Mouse (Mus musculus): Measurements from ENCODE around the gene Copz2. TPM values are rescaled to one million over a fixed set of nuclear protein-coding genes. Genes with fewer than 3 reads are reported as not detected.

Copz2 gene
- total RNA-seq, 2 experiments from 2014 or later, result 0.92 to 2.0 TPM

GRCm38 (mm10) chr11:96899449-96900306 is 50.0 kb downstream of the Copz2 start:
- no peak for ATAC-seq (ENCODE audit: poor library complexity, severe bottlenecking)

GRCm38 (mm10) chr11:96901332-96901731 is 51.7 kb downstream of the Copz2 start:
- ATAC-seq (ENCODE audit: poor library complexity, severe bottlenecking), result no peak

- ATAC-seq (ENCODE audit: poor library complexity, severe bottlenecking), result no peak
Observed at GRCm38 (mm10) chr11:96902639-96903635, 53.3 kb downstream of the Copz2 start.

- no peak for ATAC-seq (ENCODE audit: poor library complexity, severe bottlenecking)
Observed at GRCm38 (mm10) chr11:96906431-96907161, 56.9 kb downstream of the Copz2 start.

GRCm38 (mm10) chr11:96908594-96908993 is 58.9 kb downstream of the Copz2 start:
- no peak for ATAC-seq (ENCODE audit: poor library complexity, severe bottlenecking)

GRCm38 (mm10) chr11:96910003-96910402 is 60.3 kb downstream of the Copz2 start:
- peak; percentile 92 for ATAC-seq (ENCODE audit: poor library complexity, severe bottlenecking)

Other genes starting within 250 kb of the Copz2 start
- gene Snx11, start 72.3 kb upstream of the Copz2 start, total RNA-seq (2015), result 8.3 and 10.3 TPM in 2 replicates
- 25.5 and 27.4 TPM in 2 replicates for gene Snx11, start 72.3 kb upstream of the Copz2 start, total RNA-seq (2017)
- gene Cbx1, start 60.7 kb upstream of the Copz2 start, total RNA-seq (2015), result 37.7 and 39.2 TPM in 2 replicates
- 60.2 and 60.5 TPM in 2 replicates for gene Cbx1, start 60.7 kb upstream of the Copz2 start, total RNA-seq (2017)
- gene Nfe2l1, start 19.9 kb upstream of the Copz2 start, total RNA-seq (2015), result 30.0 and 32.6 TPM in 2 replicates
- 30.2 and 31.1 TPM in 2 replicates for gene Nfe2l1, start 19.9 kb upstream of the Copz2 start, total RNA-seq (2017)
- gene Cdk5rap3, start 66.6 kb downstream of the Copz2 start, total RNA-seq (2015), result 17.5 and 21.1 TPM in 2 replicates
- 23.9 and 37.3 TPM in 2 replicates for gene Cdk5rap3, start 66.6 kb downstream of the Copz2 start, total RNA-seq (2017)
- 0.07 TPM in 1 of 2 replicates, not detected in the other for gene Prr15l, start 78.2 kb downstream of the Copz2 start, total RNA-seq (2015)
- gene Prr15l, start 78.2 kb downstream of the Copz2 start, total RNA-seq (2017), result 0.16 and 0.29 TPM in 2 replicates
- gene Pnpo, start 94.1 kb downstream of the Copz2 start, total RNA-seq (2015), result 16.8 and 19.9 TPM in 2 replicates
- gene Pnpo, start 94.1 kb downstream of the Copz2 start, total RNA-seq (2017), result 29.1 and 32.8 TPM in 2 replicates
- gene Sp2, start 133.1 kb downstream of the Copz2 start, total RNA-seq (2015), result 45.7 and 46.6 TPM in 2 replicates
- gene Sp2, start 133.1 kb downstream of the Copz2 start, total RNA-seq (2017), result 5.3 and 8.3 TPM in 2 replicates
- 0.13 TPM in 1 of 2 replicates, not detected in the other for gene Sp6, start 163.5 kb downstream of the Copz2 start, total RNA-seq (2015)
- gene Sp6, start 163.5 kb downstream of the Copz2 start, total RNA-seq (2017), result not detected in 2 replicates
- 0.48 and 1.4 TPM in 2 replicates for gene Scrn2, start 180.1 kb downstream of the Copz2 start, total RNA-seq (2015)
- 5.1 and 5.4 TPM in 2 replicates for gene Scrn2, start 180.1 kb downstream of the Copz2 start, total RNA-seq (2017)
- 0.55 and 0.80 TPM in 2 replicates for gene Lrrc46, start 191.5 kb downstream of the Copz2 start, total RNA-seq (2015)
- not detected in 2 replicates for gene Lrrc46, start 191.5 kb downstream of the Copz2 start, total RNA-seq (2017)
- gene Mrpl10, start 191.7 kb downstream of the Copz2 start, total RNA-seq (2015), result 28.4 and 28.6 TPM in 2 replicates
- gene Mrpl10, start 191.7 kb downstream of the Copz2 start, total RNA-seq (2017), result 18.6 and 19.7 TPM in 2 replicates
- gene Osbpl7, start 200.8 kb downstream of the Copz2 start, total RNA-seq (2015), result 5.3 and 6.5 TPM in 2 replicates
- 7.1 and 7.5 TPM in 2 replicates for gene Osbpl7, start 200.8 kb downstream of the Copz2 start, total RNA-seq (2017)

All from megakaryocyte, adult 5-6 weeks (primary cell).